In genomic region chr5:136625176-136625991, GRCm38 (mm10) we compare ENCODE assay signal across 18 mouse cellular contexts. TPM values are rescaled to one million over a fixed set of nuclear protein-coding genes. Genes with fewer than 3 reads are reported as not detected.
DNase-seq lines count a peak whose midpoint lies in the region; ATAC-seq and TF ChIP-seq lines count a peak whose summit lies in the region.
"Had no signal": no experiment of that assay in that cellular context is flagged by ENCODE, and none has a peak within 500 bp of the region (broad histone marks: within the 10 kb centered on the region; RNA-seq: fewer than 3 reads in every experiment).

No protein-coding gene starts in this region.

- TF ChIP-seq POLR2A in thymus, adult 2 months (IDR thresholded peaks at IDR 0.05; ENCODE audit: control insufficient read depth, extremely low read depth, insufficient read depth, low read length, poor library complexity), result no peak

- intact Hi-C loops in heart, postnatal 36 days (cut with DNase I), result no loop called here

- H3K27ac ChIP-seq in heart, embryonic 16.5 days (ENCODE audit: low read length), result peak overlapping the region; percentile 41; the same call in 1 of the 2 replicates
- H3K27ac ChIP-seq in thymus, adult 2 months (ENCODE audit: control insufficient read depth, insufficient read depth, low read length), result peak overlapping the region; percentile 99
- no peak overlapping the region for H3K27ac ChIP-seq in neural tube, embryonic 15.5 days (replicated peaks)
- H3K27ac ChIP-seq: embryonic facial prominence, embryonic 13.5 days; forebrain, embryonic 10.5 days; heart, embryonic 13.5 days; hindbrain, embryonic 14.5 days; liver, embryonic 15.5 days had no signal

- peaks cover 4% of the 10 kb centered on the region for H3K4me1 ChIP-seq in heart, embryonic 16.5 days (ENCODE audit: control insufficient read depth, insufficient read depth, low read length)
- peaks cover 69% of the 10 kb centered on the region for H3K4me1 ChIP-seq in thymus, adult 2 months (replicated peaks; ENCODE audit: control insufficient read depth, insufficient read depth, low read length)
- H3K4me1 ChIP-seq in neural tube, embryonic 15.5 days, result peaks cover 10% of the 10 kb centered on the region

- peak; percentile 19; the same call in 1 of the 2 replicates for ATAC-seq in heart, embryonic 16.5 days (replicated peaks; ENCODE audit: extremely low read depth, insufficient read depth, low FRiP score)
- ATAC-seq in hematopoietic stem cell, adult 5-6 weeks (replicated peaks in 1 of 2; ENCODE audit: insufficient read depth in 1 of 2, low FRiP score in 2 of 2, low TSS enrichment in 1 of 2, low read depth in 1 of 2, poor library complexity in 2 of 2, severe bottlenecking in 2 of 2), result peak; percentile 38 to 56
- no peak for ATAC-seq in neural tube, embryonic 15.5 days (ENCODE audit: low FRiP score)

- no peak overlapping the region for H3K9ac ChIP-seq in heart, embryonic 16.5 days (ENCODE audit: low read length)
- no peak overlapping the region for H3K9ac ChIP-seq in neural tube, embryonic 15.5 days (replicated peaks)
- H3K9ac ChIP-seq: embryonic facial prominence, embryonic 13.5 days; heart, embryonic 13.5 days; hindbrain, embryonic 14.5 days; liver, embryonic 15.5 days had no signal

- no peak overlapping the region for H3K4me2 ChIP-seq in heart, embryonic 16.5 days (ENCODE audit: low read depth, low read length)
- no peak overlapping the region for H3K4me2 ChIP-seq in neural tube, embryonic 15.5 days
- H3K4me2 ChIP-seq: embryonic facial prominence, embryonic 13.5 days; heart, embryonic 13.5 days; hindbrain, embryonic 14.5 days; liver, embryonic 15.5 days had no signal

- no peaks in the 10 kb centered on the region for H3K36me3 ChIP-seq in heart, embryonic 16.5 days (ENCODE audit: control insufficient read depth, insufficient read depth)
- no peaks in the 10 kb centered on the region for H3K36me3 ChIP-seq in thymus, adult 2 months (ENCODE audit: control insufficient read depth, insufficient read depth, low read length)
- H3K36me3 ChIP-seq in neural tube, embryonic 15.5 days, result no peaks in the 10 kb centered on the region
- H3K36me3 ChIP-seq: embryonic facial prominence, embryonic 13.5 days; forebrain, embryonic 10.5 days; heart, embryonic 13.5 days; liver, embryonic 15.5 days had no signal

- 0 out of 2 replicates have a peak, but pooled peaks cover 4% of the 10 kb centered on the region for H3K27me3 ChIP-seq in heart, embryonic 16.5 days (ENCODE audit: control insufficient read depth, insufficient read depth, low read length)
- H3K27me3 ChIP-seq in thymus, adult 2 months (ENCODE audit: control insufficient read depth, insufficient read depth, low read length), result no peaks in the 10 kb centered on the region
- peaks cover 11% of the 10 kb centered on the region for H3K27me3 ChIP-seq in neural tube, embryonic 15.5 days (replicated peaks)

- H3K4me3 ChIP-seq in heart, embryonic 16.5 days (ENCODE audit: low read length), result no peak overlapping the region
- peak overlapping the region; percentile 10; the same call in 1 of the 2 replicates for H3K4me3 ChIP-seq in thymus, adult 2 months (ENCODE audit: control insufficient read depth, insufficient read depth, low read length)
- H3K4me3 ChIP-seq in neural tube, embryonic 15.5 days (replicated peaks), result no peak overlapping the region
- H3K4me3 ChIP-seq: embryonic facial prominence, embryonic 13.5 days; forebrain, embryonic 10.5 days; heart, embryonic 13.5 days; liver, embryonic 15.5 days had no signal

- H3K9me3 ChIP-seq in heart, embryonic 16.5 days (replicated peaks; ENCODE audit: control insufficient read depth, low read length), result no peaks in the 10 kb centered on the region
- no peaks in the 10 kb centered on the region for H3K9me3 ChIP-seq in neural tube, embryonic 15.5 days (replicated peaks)
- H3K9me3 ChIP-seq: embryonic facial prominence, embryonic 13.5 days; forebrain, embryonic 10.5 days; heart, embryonic 13.5 days; liver, embryonic 15.5 days had no signal

- DNase-seq in heart, postnatal 36 days, result no peak
- peak; percentile 98 for DNase-seq in 416B (ENCODE audit: low read depth)
- DNase-seq in thymus, adult 2 months, result peak; percentile 70
- no peak for DNase-seq in ovary, postnatal 36 days (ENCODE audit: low spot score)
- DNase-seq in retina, embryonic 14.5 days (ENCODE audit: low spot score), result no peak
- DNase-seq: cerebellum, adult 11-12 months; cerebellum, postnatal 36 days; kidney, adult 11 months; kidney, postnatal 10 days; layer of hippocampus, adult 9-11 months had no signal

- TF ChIP-seq CTCF in thymus, adult 2 months (IDR thresholded peaks at IDR 0.05; ENCODE audit: borderline replicate concordance, control insufficient read depth, extremely low read depth, insufficient read depth, low read length, poor library complexity), result no peak

- 42% methylated on average over 13 of the region's 13 CpGs for WGBS in heart, embryonic 16.5 days
- 8% methylated on average over 13 of the region's 13 CpGs for WGBS in thymus, adult 2 months
- 76% methylated on average over 13 of the region's 13 CpGs for WGBS in neural tube, embryonic 15.5 days

RNA-seq across cellular contexts. Expression of gene Cux1, which starts 58.1 kb away (rescaled TPM):
- 87.6 and 89.0 TPM in 2 replicates for polyA plus RNA-seq in heart, embryonic 16.5 days (2015; fragmentation: Nextera tagmentation; extraction: Ambion mirVana)
- 10 to 100 TPM; 93.1 to 99.6 TPM for total RNA-seq in heart, postnatal 36 days (2021)
- total RNA-seq in hematopoietic stem cell, adult 5-6 weeks (2017), result 171 and 172 TPM in 2 replicates
- 164 and 205 TPM in 2 replicates for polyA plus RNA-seq in thymus, adult 2 months (2012; rRNA removed)
- 87.8 and 96.6 TPM in 2 replicates for polyA plus RNA-seq in neural tube, embryonic 15.5 days (2015; fragmentation: Nextera tagmentation; extraction: Ambion mirVana)

Comparison
In these comparisons a context has a peak if more than half of its experiments do, and no peak if none do; other contexts are left out.
1. DNase-seq: peak in 416B (single experiment) and thymus, adult 2 months (single experiment); none in heart, postnatal 36 days (0 of 2), ovary, postnatal 36 days (single experiment) and retina, embryonic 14.5 days (single experiment).